Mouse (Mus musculus) left cerebral cortex, postnatal 25 days (tissue): ENCODE data around the gene Lca5l. TPM values are rescaled to one million over a fixed set of nuclear protein-coding genes. Genes with fewer than 3 reads are reported as not detected.
"Not testable (repeated sequence)": the region's sequence is repeated elsewhere in the genome, so short reads cannot be mapped to it uniquely, and the experiment has no call there.

Experiments
- DNase-seq, 2 experiments: peaks; one replicate each; pipeline ENCODE4 v3.0.0; 2022; ENCODE audit warnings: low spot score in 2 of 2, mixed read lengths in 1 of 2
- intact Hi-C: fragments of 180-260 bp; cut with DNase I; formaldehyde crosslinking; loops from one replicate; pipeline ENCODE4 v1.15.1; 2025
- total RNA-seq, 2 experiments: library from RNA; stranded (reverse); gene quantifications; 2 replicates each; pipeline ENCODE4 v1.2.3; 2021

Gene Lca5l
- total RNA-seq, 2 experiments from 2014 or later, result 1.5 to 2.2 TPM

DNA sequence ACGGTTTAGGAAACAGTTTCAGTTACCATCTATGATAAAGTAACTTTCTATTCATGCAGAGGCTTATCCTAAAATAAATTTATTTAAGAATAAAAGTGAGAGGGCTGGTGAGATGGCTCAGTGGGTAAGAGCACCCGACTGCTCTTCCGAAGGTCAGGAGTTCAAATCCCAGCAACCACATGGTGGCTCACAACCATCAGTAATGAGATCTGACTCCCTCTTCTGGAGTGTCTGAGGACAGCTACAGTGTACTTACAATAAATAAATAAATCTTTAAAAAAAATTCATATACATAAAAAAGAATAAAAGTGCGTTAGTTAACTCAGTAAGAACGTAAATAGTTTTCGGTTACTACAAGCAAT lies 47.3 kb downstream of the Lca5l start:
- intact Hi-C loops, result loop anchor here (1.0 to 5.0 kb wide), 3 partner anchors 16 to 102 kb away; partner anchors contain the start of gene Brwd1
- not testable (repeated sequence) for DNase-seq

DNA sequence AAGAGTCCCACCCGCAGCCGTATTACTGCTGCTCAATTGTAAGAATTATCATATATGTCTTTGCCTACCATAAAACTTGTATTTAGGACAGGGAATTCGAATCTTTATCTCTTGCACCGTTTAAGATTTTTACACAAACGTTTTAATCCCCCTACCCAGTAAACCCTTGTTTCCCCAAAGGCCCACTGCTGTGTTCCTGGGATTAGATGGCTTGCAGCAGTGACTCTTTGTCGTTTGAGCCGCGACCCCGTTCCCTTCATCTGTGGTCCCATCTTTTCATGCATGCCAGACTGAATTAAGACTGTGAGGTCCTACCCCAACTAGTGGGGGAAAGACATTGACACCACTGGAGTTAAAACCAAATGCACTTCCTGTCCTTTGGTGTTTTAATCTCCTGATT lies 63.6 kb downstream of the Lca5l start:
- intact Hi-C loops, result loop anchor here (1.0 to 5.0 kb wide), 2 partner anchors 17 to 426 kb away; partner anchors contain the start of genes Ets2 and Wrb
- DNase-seq, result no peak

GRCm38 (mm10) chr16:96127657-96128344 lies 64.3 kb downstream of the Lca5l start, which contains the start of gene Hmgn1:
Gene Hmgn1, minus strand, starts transcription at chr16:96127729.
- DNase-seq, result peak; percentile 93 to 97
- intact Hi-C loops, result loop anchor here (1.0 to 5.0 kb wide), 3 partner anchors 18 to 426 kb away; partner anchors contain the start of genes Brwd1, Ets2 and Wrb

DNA sequence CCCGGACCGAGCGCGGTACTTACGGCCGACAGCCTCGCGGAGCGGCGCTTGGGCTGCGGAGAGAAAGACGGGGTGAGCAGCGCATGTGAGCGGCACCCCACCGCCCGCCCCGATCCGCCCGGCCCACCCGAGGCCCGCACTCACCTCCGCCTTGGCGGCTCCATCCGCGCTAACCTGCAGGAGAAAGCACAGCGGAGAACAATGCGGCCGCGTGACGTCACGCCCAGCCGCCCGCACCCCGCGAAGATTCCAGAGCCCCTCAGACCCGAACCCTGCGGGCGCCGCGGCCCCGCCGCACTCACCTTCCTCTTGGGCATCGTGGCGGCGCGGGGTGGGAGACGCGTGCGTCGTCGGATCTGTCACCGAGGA lies 64.8 kb downstream of the Lca5l start:
- DNase-seq, result no peak
- intact Hi-C loops, result loop anchor here (1.0 to 5.0 kb wide), 2 partner anchors 45 to 425 kb away; partner anchors contain the start of genes Brwd1 and Ets2

- DNase-seq, result peak in 1 of 2 experiments; percentile 20
- intact Hi-C loops, result loop anchor here (1.0 to 5.0 kb wide), 2 partner anchors 44 to 424 kb away; partner anchors contain the start of genes Brwd1 and Ets2
Observed at GRCm38 (mm10) chr16:96126684-96127171, 65.3 kb downstream of the Lca5l start.

GRCm38 (mm10) chr16:96120022-96120623 lies 71.9 kb downstream of the Lca5l start:
- no peak for DNase-seq
- intact Hi-C loops, result no loop called here

GRCm38 (mm10) chr16:96114729-96115128 lies 77.3 kb downstream of the Lca5l start:
- no peak for DNase-seq
- intact Hi-C loops, result no loop called here

- no peak for DNase-seq
- intact Hi-C loops, result no loop called here
Observed at GRCm38 (mm10) chr16:96112769-96113168, 79.3 kb downstream of the Lca5l start.

- intact Hi-C loops, result no loop called here
- no peak for DNase-seq
Observed at GRCm38 (mm10) chr16:96110655-96111345, 81.3 kb downstream of the Lca5l start.

- no peak for DNase-seq
- intact Hi-C loops, result no loop called here
Observed at GRCm38 (mm10) chr16:96109673-96110072, 82.4 kb downstream of the Lca5l start.

Other genes starting within 250 kb of the Lca5l start
- gene Psmg1, start 201.3 kb downstream of the Lca5l start, total RNA-seq, result 10 to 100 TPM; 16.8 to 17.4 TPM
- gene Brwd1, start 109.7 kb downstream of the Lca5l start, total RNA-seq, result 100 to 1,000 TPM; 135 to 159 TPM
- gene Hmgn1, start 64.5 kb downstream of the Lca5l start, total RNA-seq, result 10 to 100 TPM; 52.5 to 71.7 TPM
- gene Wrb, start 46.9 kb downstream of the Lca5l start, total RNA-seq, result 10 to 100 TPM; 61.1 to 61.6 TPM
- gene Sh3bgr, start 8.2 kb upstream of the Lca5l start, total RNA-seq, result under 1 TPM; 0.85 to 0.96 TPM
- gene B3galt5, start 43.5 kb upstream of the Lca5l start, total RNA-seq, result 10 to 100 TPM; 15.7 to 19.4 TPM